Mouse (Mus musculus): ENCODE measurements at regions not wholly inside any gene's neighbourhood (a gene's known extent, or its start where the extent isn't known, plus 50 kb on each side); places are given as distances from the start of the nearest gene placed in this dataset.
A peak's percentile ranks its signal among the peaks of the same experiment; 100 is the strongest.

DNA sequence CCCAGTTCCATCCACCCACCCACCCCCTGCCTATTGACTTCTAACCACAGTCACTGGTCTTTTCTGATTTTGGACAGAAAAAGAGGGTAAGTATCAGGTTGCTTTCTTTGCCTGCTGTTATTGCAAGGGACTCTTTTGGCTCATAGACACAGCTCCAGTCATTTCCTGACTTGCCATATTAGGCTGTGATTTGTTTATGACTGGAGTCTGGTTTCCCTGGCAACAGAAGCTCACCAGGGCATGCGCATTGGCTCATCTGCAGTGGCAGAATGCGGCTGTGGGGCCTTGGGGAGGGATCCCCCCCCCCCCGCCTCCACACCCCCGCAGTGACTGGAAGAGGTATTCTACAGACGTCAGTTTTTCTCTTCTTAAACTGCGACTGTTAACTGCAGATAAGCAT, 65.9 kb downstream of the Cdr1 start:
- peak; percentile 46 to 50 for DNase-seq (ENCODE audit: low spot score in 2 of 2)

DNA sequence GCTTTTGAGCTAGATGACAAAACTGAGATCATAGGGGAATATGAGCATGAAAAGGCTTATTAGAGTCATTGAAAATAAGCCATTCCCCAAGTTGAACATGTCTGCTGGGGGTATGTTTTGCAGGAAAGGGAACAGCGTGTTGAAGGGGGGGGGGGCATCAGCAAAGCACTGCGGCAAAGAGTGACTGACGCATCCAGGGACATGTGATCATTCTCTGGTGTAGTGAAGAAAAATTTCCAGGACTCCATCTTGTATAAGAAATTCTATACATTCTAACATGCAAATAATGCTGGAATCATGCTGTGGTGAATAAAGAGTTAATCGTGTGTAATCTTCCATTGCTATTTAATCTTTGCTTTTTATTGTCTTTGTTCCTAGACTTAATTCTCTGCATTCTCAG, 68.0 kb downstream of the Cdr1 start:
- no peak for DNase-seq (ENCODE audit: low spot score in 2 of 2)

DNA sequence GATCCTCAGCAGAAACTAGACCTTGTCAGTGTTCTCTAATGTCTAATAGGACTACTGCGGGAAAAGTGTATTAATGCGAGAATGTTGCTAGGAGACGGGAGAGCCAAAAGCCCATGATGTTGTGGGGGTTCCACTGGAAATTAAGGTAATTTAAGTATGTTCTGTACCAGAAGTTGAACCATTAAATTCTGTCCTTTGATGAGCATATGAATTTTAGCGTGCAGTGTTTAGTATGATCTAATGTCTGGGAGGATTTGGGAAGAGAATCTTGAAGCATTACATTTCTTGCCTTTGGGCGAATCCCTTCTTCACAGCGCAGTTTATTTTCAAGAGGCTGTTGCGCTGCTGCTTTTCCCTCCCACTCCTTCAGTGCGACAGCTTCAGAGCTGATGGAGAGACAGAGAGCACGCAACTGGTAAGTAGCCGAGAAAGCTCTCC, 69.3 kb downstream of the Cdr1 start:
- DNase-seq (ENCODE audit: low spot score in 2 of 2): peak; percentile 45 to 48
